Mouse (Mus musculus): ENCODE measurements around the gene Med15.

DNA sequence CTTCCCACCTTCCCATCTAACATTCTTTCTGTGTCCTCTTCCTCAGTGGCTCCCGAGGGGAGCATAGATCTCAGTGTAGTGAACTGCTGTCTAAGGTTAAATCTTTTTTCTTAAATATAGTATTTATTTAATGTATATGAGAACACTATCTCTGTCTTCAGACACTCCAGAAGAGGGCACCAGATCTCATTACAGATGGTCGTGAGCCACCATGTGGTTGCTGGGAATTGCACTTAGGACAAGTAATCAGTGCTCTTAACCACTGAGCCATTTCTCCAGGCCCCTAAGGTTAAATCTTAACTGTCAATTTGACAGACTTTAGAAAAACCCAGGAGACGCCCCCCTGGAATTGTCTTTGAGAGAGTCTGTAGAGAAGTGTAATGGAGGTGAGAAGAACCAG lies 670 bp downstream of the Med15 start:
- TF ChIP-seq CTCF (IDR thresholded peaks at IDR 0.05; ENCODE audit: extremely low read depth, insufficient read length, insufficient replicate concordance, low read depth, low read length) = no peak
- no peak for TF ChIP-seq POLR2A (IDR thresholded peaks at IDR 0.05; ENCODE audit: low read depth, low read length)
